Mouse (Mus musculus) central nervous system, embryonic 18 days (tissue): ENCODE data around the gene Pdcd10. TPM values are rescaled to one million over a fixed set of nuclear protein-coding genes. Genes with fewer than 3 reads are reported as not detected.

ENCODE experiments used
- polyA plus RNA-seq: library from polyadenylated mRNA; depleted of rRNA; stranded (reverse); fragments of >200 nt; gene quantifications from 2 replicates; pipeline ENCODE4 v1.2.3, GENCODE M21; 2012; rRNA removed

The Pdcd10 gene
- polyA plus RNA-seq: 44.7 and 48.4 TPM in 2 replicates

DNA sequence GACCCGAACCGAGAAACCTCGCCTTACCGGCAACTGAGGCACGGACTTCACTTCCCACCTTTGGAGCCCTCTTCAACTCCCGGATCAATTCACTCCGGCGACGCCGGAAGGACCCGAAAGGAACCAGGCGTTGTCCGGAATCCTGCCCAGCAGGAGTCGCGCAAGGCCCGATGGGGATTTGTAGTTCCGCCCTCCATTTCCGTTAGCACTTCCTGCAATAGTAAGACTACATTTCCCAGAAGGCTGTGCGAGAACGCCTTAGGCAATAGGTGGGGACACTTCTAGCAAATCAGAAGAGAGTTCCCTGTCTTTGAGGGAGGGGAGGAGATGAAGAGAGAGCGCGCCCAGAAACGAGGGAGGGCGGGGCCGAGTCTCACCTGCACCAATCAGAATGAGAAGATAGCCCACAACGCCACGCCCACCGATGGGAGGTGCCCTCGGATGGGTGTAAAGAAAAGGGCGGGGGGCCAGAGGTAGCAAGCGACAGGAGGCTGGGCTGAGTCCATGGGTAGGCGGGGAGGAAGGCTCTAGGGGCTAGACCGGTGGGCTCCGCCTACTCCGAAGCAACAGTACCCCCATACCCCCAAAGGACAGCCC lies at the start of gene Pdcd10:
Pdcd10 (minus strand) TSS at position 162 of the 597 bp plus-strand sequence.

DNA sequence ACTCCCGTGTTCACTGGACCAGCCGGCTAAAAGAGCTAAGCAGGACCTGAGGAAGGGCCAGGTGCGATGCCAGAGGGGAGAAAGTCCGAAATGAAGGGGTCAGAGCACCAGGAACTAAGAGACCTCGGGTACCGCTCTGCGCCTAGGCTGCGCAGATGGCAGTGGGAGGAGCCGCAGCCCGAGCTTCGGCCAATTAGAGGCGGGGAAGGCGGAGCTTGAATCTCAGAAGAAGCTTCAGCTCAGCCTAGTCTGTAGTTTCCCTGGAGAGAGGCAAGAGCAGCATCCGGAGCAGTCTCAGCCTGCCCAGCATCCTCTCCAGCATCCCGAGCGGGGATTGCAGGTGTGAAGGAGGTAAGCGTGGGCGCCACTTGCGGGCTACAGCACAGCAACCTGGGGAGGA lies 636 bp upstream of the Pdcd10 start, which contains the start of gene Serpini1:
Serpini1 (plus strand) TSS at position 256 of the 400 bp plus-strand sequence.

GRCm38 (mm10) chr3:75482056-75482455 lies 74.6 kb downstream of the Pdcd10 start, which contains the start of gene Wdr49:
Gene Wdr49 (minus strand): TSS chr3:75482156.

Other genes with a start within 250 kb of the Pdcd10 start
- 0.16 and 0.24 TPM in 2 replicates for gene Wdr49, start 74.7 kb downstream of the Pdcd10 start, polyA plus RNA-seq
- gene Serpini1, start 691 bp upstream of the Pdcd10 start, polyA plus RNA-seq: 63.4 and 74.0 TPM in 2 replicates
- not detected in 2 replicates for gene Gm29133, start 191.3 kb upstream of the Pdcd10 start, polyA plus RNA-seq